Mouse (Mus musculus): ENCODE results near the gene 4930523C07Rik. TPM values are rescaled to one million over a fixed set of nuclear protein-coding genes. Genes with fewer than 3 reads are reported as not detected.

Gene 4930523C07Rik
- polyA plus RNA-seq, 1 experiment from 2014 or later, result 1.5 TPM

DNA sequence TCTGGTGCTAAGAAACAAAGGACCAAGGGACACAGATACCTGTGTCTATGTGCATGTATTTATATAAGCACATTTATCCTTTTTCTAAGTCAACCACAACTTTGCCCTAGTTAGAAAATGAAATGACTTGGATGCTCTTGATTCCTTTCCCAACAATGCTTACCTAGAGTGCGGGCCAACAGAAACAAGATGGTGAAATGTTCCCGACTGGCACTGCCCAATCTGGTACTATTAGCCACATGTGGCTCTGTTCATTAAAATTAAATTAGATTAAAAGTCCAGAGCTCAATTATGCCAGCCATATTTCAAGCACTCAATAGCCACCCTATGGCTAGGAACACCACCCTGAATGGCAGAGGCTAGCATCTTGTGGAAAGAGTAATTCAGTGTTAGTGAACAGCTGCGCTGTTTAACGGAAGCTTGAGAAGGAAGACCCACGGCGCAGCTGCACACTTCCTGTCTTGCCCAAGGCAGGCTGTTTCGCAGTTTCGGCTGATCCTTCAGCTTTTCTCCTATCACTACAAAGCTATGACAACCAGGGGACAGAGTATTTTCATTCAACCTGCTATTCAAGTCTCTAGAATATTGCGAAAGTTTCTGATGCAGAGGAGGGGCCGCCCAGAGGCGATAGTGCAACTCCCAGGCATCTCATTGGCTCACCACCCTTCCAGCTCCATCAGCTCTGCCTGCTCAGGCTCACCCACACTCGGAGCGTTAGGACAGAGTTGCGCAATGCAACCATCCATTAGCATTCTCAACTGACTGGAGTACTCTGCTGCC lies 34.9 kb downstream of the 4930523C07Rik start:
- no peak for ATAC-seq (ENCODE audit: low FRiP score)
- Histone ChIP-seq H3K36me3 (no peaks in the 10 kb centered on the region), H3K27me3 (0 out of 2 replicates have a peak, but pooled peaks cover 6% of the 10 kb centered on the region), H3K4me2 (no peak overlapping the region), H3K9ac (no peak overlapping the region), H3K9me3 (no peaks in the 10 kb centered on the region), H3K4me1 (replicated peaks) (0 out of 2 replicates have a peak, but pooled peaks cover 6% of the 10 kb centered on the region), H3K4me3 (no peak overlapping the region), H3K27ac (no peak overlapping the region)
- WGBS, result 70% methylated on average over 14 of the region's 14 CpGs

DNA sequence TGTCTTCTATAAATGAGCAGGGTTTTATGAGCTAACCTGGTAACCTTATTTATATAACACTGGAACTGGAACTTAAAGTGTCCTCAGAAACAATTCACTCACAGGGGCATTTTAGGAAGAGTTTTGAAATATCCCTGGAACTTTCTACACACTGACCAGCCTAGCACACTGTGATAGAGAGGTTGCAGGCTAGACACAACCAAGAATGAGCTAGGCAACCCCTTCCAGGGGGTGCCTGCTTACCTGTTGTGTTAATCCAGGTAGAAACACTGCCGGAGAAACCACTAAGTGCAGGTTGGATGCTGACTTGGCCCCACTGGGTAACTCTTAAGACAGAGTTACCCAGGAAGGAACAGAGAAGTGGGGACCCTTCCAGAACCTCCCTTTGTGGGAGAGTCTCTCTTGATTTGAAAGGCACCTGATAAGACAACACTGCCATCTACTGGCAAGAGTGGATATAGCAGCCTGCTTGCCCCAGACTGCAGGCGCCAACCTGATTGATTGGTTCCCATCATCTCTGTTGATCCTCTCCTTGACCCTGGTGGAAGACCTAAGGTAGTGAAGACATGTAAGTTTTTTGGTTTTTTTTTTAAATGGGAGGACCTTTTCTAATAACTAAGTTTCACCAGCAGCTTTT lies 36.7 kb downstream of the 4930523C07Rik start:
- Histone ChIP-seq H3K36me3 (no peaks in the 10 kb centered on the region), H3K9ac (no peak overlapping the region), H3K4me2 (no peak overlapping the region), H3K27ac (no peak overlapping the region), H3K4me1 (replicated peaks) (0 out of 2 replicates have a peak, but pooled peaks cover 6% of the 10 kb centered on the region), H3K9me3 (no peaks in the 10 kb centered on the region), H3K27me3 (0 out of 2 replicates have a peak, but pooled peaks cover 6% of the 10 kb centered on the region), H3K4me3 (no peak overlapping the region)
- WGBS, result 30% methylated on average over 2 of the region's 2 CpGs
- 0 out of 2 replicates have a peak, but pooled peaks have one; percentile 44 for ATAC-seq (ENCODE audit: low FRiP score)

DNA sequence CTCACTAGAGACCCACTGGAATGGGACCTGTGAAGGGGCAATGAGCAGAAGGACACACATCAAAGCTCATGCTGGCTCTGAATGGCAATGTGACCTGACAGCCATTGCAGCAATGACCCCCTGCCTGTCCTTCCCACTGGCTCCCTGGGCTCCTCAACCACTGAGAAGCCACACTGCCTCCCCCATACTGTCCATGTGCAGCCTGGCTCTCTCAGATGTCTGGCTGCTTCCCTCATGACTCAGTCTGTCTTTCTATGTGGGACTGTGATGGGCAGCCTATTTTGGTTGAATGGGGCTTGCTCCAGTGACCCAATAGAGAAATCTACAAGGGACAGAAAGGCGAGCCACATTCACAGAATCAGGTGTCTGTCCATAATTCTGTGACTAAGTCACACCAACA lies 38.5 kb downstream of the 4930523C07Rik start:
- no peaks in the 10 kb centered on the region for H3K9me3 ChIP-seq
- H3K4me3 ChIP-seq, result no peak overlapping the region
- H3K27ac ChIP-seq, result no peak overlapping the region
- no peak overlapping the region for H3K9ac ChIP-seq
- 100% methylated on average over 1 of the region's 1 CpGs for WGBS
- H3K36me3 ChIP-seq, result no peaks in the 10 kb centered on the region
- H3K27me3 ChIP-seq, result 0 out of 2 replicates have a peak, but pooled peaks cover 6% of the 10 kb centered on the region
- H3K4me2 ChIP-seq, result no peak overlapping the region
- 0 out of 2 replicates have a peak, but pooled peaks cover 6% of the 10 kb centered on the region for H3K4me1 ChIP-seq (replicated peaks)
- ATAC-seq (ENCODE audit: low FRiP score), result no peak

DNA sequence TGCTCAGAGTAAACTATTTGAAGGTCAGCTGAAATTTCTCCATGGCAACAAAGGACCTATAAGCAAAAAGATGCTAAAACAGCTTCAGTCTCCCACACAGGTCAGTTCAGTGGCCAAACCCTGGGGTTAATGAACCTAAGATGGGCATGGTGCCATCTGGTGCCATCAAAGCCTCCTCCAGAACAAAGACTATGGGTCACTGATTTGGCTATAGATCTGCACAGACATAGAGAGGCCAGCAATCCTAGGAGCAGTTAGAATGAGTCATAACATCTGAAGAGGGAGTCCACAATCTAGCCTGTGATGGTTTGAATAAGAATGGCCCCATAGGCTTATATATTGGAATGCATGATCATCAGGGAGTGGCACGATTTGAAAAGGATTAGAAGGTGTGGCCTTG lies 40.1 kb downstream of the 4930523C07Rik start:
- Histone ChIP-seq H3K27ac (no peak overlapping the region), H3K4me3 (no peak overlapping the region), H3K36me3 (no peaks in the 10 kb centered on the region), H3K27me3 (0 out of 2 replicates have a peak, but pooled peaks cover 6% of the 10 kb centered on the region), H3K4me2 (no peak overlapping the region), H3K4me1 (replicated peaks) (0 out of 2 replicates have a peak, but pooled peaks cover 4% of the 10 kb centered on the region), H3K9me3 (no peaks in the 10 kb centered on the region), H3K9ac (no peak overlapping the region)
- 86% methylated on average over 1 of the region's 1 CpGs for WGBS
- ATAC-seq (ENCODE audit: low FRiP score), result no peak

DNA sequence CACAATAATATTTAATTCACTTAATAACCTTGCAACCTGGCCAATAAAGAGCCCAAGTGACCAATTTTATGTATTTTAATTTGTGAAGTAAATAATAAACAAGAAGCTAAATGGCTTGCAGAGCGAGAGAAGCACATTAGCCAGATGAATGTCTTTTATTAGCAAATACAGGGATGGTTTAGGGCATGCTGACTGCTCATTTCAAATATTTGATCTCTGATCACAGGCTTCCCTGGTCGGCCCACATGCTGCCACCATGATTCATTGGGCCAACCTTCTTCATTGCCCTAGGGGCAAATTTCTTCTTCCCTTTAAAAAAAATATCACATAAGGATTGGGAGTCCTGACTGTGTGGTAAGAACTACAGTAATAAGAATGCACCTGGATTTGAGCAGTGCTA lies 42.5 kb downstream of the 4930523C07Rik start:
- no peak overlapping the region for H3K27ac ChIP-seq
- WGBS, result 64% methylated on average over 2 of the region's 2 CpGs

DNA sequence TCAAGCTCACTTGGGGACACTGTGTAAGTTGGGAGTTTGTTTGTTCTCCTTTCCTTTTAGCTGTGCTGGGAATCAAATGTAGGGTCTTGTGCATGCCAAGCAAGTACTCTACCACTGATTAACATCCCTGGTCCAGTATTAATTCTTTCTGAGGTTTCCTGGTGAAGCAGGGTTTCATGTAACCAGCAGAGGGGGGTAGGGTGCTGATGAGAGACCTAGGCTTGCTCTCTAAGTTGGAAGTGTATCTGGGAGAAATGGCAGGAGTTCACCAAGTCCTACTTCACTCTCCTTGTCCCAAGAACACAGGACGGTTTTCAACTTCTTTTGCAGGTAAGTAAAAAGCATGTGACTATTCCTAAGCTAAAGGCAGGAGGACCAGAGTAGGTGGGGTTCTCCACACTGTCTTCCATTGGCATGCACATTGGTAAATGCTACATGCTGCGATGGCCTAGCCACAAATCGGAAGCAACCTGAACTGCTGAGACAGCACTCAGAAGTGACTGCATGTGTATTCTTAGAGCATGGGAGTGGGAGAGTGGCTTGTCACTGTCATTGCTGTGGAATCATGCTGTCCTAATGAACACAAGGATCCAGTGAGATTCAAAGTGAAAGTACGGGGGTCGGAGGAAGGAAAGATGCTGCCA lies 55.6 kb downstream of the 4930523C07Rik start:
- WGBS, result 90% methylated on average over 5 of the region's 5 CpGs
- no peak overlapping the region for H3K9ac ChIP-seq
- H3K9me3 ChIP-seq, result no peaks in the 10 kb centered on the region
- H3K4me2 ChIP-seq, result no peak overlapping the region
- H3K4me3 ChIP-seq, result no peak overlapping the region
- no peaks in the 10 kb centered on the region for H3K27me3 ChIP-seq
- no peaks in the 10 kb centered on the region for H3K4me1 ChIP-seq (replicated peaks)
- H3K27ac ChIP-seq, result no peak overlapping the region
- H3K36me3 ChIP-seq, result no peaks in the 10 kb centered on the region
- ATAC-seq (ENCODE audit: low FRiP score), result no peak

More for the DNA sequence above, 42.5 kb downstream of the 4930523C07Rik start:
- H3K4me3 ChIP-seq, result no peak overlapping the region
- H3K9ac ChIP-seq, result no peak overlapping the region
- H3K27me3 ChIP-seq, result 0 out of 2 replicates have a peak, but pooled peaks cover 6% of the 10 kb centered on the region
- H3K4me2 ChIP-seq, result no peak overlapping the region
- peak; percentile 50; the same call in 1 of the 2 replicates for ATAC-seq (ENCODE audit: low FRiP score)
- no peaks in the 10 kb centered on the region for H3K9me3 ChIP-seq
- H3K36me3 ChIP-seq, result no peaks in the 10 kb centered on the region
- no peaks in the 10 kb centered on the region for H3K4me1 ChIP-seq (replicated peaks)

DNA sequence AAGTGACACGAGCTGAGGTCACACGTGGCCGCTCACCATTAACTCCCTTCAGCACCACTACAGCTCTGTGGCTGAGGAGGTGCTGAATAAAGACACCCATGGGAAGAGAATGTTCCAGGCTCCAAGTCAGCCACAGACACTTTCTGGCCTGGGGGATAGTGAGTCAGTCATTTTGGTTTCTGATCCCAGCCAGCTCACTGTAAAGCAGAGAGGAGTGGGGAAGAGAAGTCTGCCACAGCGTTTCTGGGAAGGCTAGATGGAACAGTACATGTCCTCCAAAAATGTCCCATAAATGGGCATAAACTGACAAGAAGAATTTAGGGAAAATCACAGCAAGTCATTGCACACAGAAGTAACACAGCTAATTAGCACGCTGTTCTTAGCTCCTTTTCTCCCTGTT lies 56.8 kb downstream of the 4930523C07Rik start:
- Histone ChIP-seq H3K9me3 (no peaks in the 10 kb centered on the region), H3K4me2 (no peak overlapping the region), H3K27ac (no peak overlapping the region), H3K27me3 (no peaks in the 10 kb centered on the region), H3K4me3 (no peak overlapping the region), H3K4me1 (replicated peaks) (no peaks in the 10 kb centered on the region), H3K36me3 (no peaks in the 10 kb centered on the region), H3K9ac (no peak overlapping the region)
- no peak for ATAC-seq (ENCODE audit: low FRiP score)
- WGBS, result 82% methylated on average over 5 of the region's 5 CpGs

DNA sequence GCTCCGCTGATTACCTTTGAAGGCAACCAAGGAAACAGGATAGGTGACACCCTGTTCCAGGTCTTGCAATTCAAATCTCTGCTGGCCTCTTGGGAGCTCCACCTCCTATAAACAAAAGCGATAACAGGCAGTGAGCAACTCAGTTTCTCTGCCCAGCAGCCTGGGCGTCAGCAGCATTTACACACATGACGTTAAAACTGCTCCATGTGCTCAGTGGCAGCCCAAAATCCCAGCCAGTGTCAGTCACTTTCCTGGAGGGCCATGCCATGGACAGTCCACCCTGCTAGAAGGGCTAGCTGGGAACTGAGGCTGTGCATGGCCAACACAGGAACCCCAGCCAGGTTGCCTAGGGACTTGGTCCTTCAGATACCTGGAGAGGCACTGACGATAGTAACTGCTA lies 61.2 kb downstream of the 4930523C07Rik start:
- no peak overlapping the region for H3K9ac ChIP-seq
- H3K4me1 ChIP-seq (replicated peaks), result no peaks in the 10 kb centered on the region
- H3K36me3 ChIP-seq, result no peaks in the 10 kb centered on the region
- ATAC-seq (ENCODE audit: low FRiP score), result no peak
- H3K4me3 ChIP-seq, result no peak overlapping the region
- no peaks in the 10 kb centered on the region for H3K9me3 ChIP-seq
- no peak overlapping the region for H3K27ac ChIP-seq
- no peaks in the 10 kb centered on the region for H3K27me3 ChIP-seq
- H3K4me2 ChIP-seq, result no peak overlapping the region
- whole genome bisulfite sequencing, result 87% methylated on average over 5 of the region's 5 CpGs

DNA sequence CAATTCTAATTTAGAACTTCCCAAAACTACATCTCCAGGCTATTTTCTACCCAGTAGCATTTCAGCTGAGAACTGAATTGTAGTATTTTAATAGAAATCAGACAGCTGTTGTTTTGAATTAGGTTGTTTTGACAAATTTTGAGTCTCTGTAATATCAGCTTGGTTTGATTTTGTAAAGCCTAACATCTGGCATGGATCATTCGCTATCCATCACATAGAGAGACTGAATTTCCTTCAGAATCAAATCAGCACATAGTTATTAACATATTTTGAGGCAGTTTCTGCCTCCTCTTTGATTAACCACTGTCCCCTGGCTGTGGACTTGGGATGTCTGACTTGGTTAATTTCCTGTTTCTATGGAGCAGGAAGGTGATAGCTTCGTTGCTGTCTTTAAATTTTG lies 64.4 kb downstream of the 4930523C07Rik start:
- WGBS, result 77% methylated on average over 2 of the region's 2 CpGs
- no peaks in the 10 kb centered on the region for H3K36me3 ChIP-seq
- no peaks in the 10 kb centered on the region for H3K4me1 ChIP-seq (replicated peaks)
- no peak overlapping the region for H3K4me3 ChIP-seq
- H3K27me3 ChIP-seq, result no peaks in the 10 kb centered on the region
- H3K9me3 ChIP-seq, result no peaks in the 10 kb centered on the region
- ATAC-seq (ENCODE audit: low FRiP score), result no peak
- H3K9ac ChIP-seq, result no peak overlapping the region
- no peak overlapping the region for H3K27ac ChIP-seq
- no peak overlapping the region for H3K4me2 ChIP-seq

DNA sequence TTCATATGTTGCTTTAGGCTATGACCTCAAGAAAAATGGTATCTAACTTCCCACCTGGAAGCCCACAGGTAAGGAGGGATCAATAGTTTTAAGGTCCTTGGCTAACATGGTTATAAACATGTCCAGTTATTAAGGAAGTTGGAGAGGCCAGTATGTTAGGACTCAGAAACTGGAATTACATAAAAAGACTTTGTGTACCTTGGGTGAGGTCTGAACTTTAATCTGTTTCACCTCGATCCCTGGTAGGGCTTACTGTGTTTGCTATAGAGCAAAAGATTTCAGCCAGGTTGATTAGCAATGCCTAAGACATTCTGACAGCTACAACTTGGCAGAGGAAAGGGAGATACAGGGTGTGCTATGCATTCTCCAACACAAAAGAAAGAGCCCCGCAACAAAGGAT lies 79.8 kb downstream of the 4930523C07Rik start:
- Histone ChIP-seq H3K27me3 (no peaks in the 10 kb centered on the region), H3K4me3 (no peak overlapping the region), H3K9me3 (no peaks in the 10 kb centered on the region), H3K9ac (no peak overlapping the region), H3K36me3 (no peaks in the 10 kb centered on the region), H3K27ac (no peak overlapping the region), H3K4me2 (no peak overlapping the region), H3K4me1 (replicated peaks) (no peaks in the 10 kb centered on the region)
- 82% methylated on average over 2 of the region's 2 CpGs for WGBS
- no peak for ATAC-seq (ENCODE audit: low FRiP score)
